Mouse (Mus musculus): ENCODE data around the gene Pcsk4. TPM values are rescaled to one million over a fixed set of nuclear protein-coding genes. Genes with fewer than 3 reads are reported as not detected.

Gene Pcsk4
- total and polyA plus RNA-seq, 3 experiments = 0.46 to 1.1 TPM; not detected in 1

DNA sequence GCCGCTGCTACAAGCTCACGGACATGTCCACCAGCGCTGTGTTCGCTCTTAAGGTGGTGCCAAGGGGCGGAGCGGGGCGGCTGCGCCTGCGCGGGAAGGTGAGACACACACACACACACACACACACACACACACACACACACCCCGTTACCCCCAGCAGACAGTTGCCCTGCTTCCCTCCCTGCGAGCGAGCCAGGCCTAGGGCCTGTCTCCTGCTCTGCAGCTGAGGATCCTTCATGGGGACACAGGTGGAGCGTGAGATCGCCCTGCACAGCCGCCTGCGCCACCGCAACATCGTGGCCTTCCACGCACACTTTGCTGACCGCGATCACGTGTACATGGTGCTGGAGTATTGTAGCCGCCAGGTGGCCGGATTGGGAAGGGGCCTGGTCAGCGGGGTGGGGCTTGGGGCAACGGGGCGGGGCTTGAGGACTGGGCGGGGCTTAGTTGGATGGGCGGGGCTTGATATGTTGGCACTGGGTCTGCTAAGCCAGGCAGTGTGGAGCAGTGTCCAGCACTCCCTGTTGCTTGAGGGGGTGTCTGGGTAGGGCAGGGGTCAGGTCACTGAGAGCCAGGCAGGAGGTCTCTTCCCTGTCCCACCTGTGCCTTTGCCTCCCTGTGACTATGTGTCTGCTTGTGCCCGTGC, 28.8 kb upstream of the Pcsk4 start:
- Histone ChIP-seq H3K4me1 (ENCODE audit: control insufficient read depth in 1 of 2, insufficient read depth in 2 of 2) (no peaks in the 10 kb centered on the region), H3K27ac (ENCODE audit: insufficient read depth, low read depth) (no peak overlapping the region), H3K9me3 (replicated peaks; ENCODE audit: low read length) (peaks cover 29% of the 10 kb centered on the region), H3K4me2 (ENCODE audit: insufficient read depth, low read depth, poor library complexity, severe bottlenecking) (no peak overlapping the region), H3K4me3 (replicated peaks in 1 of 3; ENCODE audit: low read depth in 2 of 3, low read length in 2 of 3, poor library complexity in 1 of 3) (no peak overlapping the region), H3K36me3 (replicated peaks in 1 of 2; ENCODE audit: control insufficient read depth in 1 of 2, insufficient read depth in 1 of 2, low read length in 1 of 2) (no peaks in the 10 kb centered on the region), H3K27me3 (replicated peaks) (peaks cover 77% of the 10 kb centered on the region), H3K9ac (ENCODE audit: insufficient read depth, low read depth) (no peak overlapping the region), H3K79me2 (replicated peaks; ENCODE audit: control insufficient read depth, extremely low read depth, insufficient read depth, poor library complexity, severe bottlenecking) (no peaks in the 10 kb centered on the region)
- TF ChIP-seq IRF4 (IDR thresholded peaks at IDR 0.05; ENCODE audit: low read depth, low read length) = no peak
- TF ChIP-seq GABPA (IDR thresholded peaks at IDR 0.05; ENCODE audit: insufficient replicate concordance, low read depth, low read length) = no peak
- TF ChIP-seq MAX (IDR thresholded peaks at IDR 0.05; ENCODE audit: low read length) = no peak
- no peak for TF ChIP-seq KAT2A (IDR thresholded peaks at IDR 0.05; ENCODE audit: insufficient replicate concordance, low read length)
- TF ChIP-seq POLR2AphosphoS2 (IDR thresholded peaks at IDR 0.05; ENCODE audit: low read depth, low read length) = no peak
- TF ChIP-seq SIN3A (IDR thresholded peaks at IDR 0.05; ENCODE audit: low read length) = no peak
- no peak for TF ChIP-seq ZNF384 (IDR thresholded peaks at IDR 0.05; ENCODE audit: low read depth, low read length)
- dilution Hi-C loops (cut with MboI; ENCODE audit: extremely low pct_ligation_motif_present, extremely low pct_unique_long_range_greater_than_20kb, low sequenced_read_pairs) = no loop called here
- in situ Hi-C loops (cut with MboI; ENCODE audit: low pct_ligation_motif_present, low pct_unique_long_range_greater_than_20kb, low sequenced_read_pairs) = no loop called here
- no peak for DNase-seq (ENCODE audit: extremely low read depth)

DNA sequence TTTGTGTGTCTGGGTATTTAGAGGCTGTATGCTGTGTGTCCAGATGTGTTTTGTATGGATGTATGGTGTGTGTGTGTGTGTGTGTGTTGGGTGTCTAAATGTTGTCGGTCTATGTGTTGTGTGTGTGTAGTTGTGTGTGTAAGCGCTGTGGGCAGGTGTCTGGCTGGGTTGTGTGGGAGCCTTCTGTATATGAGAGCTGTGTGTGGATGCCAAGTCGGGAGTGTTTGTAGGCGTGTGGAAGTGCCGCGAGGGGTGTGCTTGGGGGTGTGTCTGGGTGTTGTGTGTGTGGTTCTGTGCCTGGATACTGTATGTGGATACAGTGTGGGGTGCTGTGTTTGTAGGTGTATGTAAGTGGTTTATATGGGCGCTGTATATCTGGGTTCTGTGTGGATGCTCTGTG, 28.0 kb upstream of the Pcsk4 start:
- H3K4me1 ChIP-seq (ENCODE audit: control insufficient read depth in 1 of 2, insufficient read depth in 2 of 2) = no peaks in the 10 kb centered on the region
- H3K9me3 ChIP-seq (replicated peaks; ENCODE audit: low read length) = peaks cover 21% of the 10 kb centered on the region
- H3K4me3 ChIP-seq (replicated peaks in 1 of 3; ENCODE audit: low read depth in 2 of 3, low read length in 2 of 3, poor library complexity in 1 of 3) = no peak overlapping the region
- no peaks in the 10 kb centered on the region for H3K79me2 ChIP-seq (replicated peaks; ENCODE audit: control insufficient read depth, extremely low read depth, insufficient read depth, poor library complexity, severe bottlenecking)
- no peak for DNase-seq (ENCODE audit: extremely low read depth)
- H3K27ac ChIP-seq (ENCODE audit: insufficient read depth, low read depth) = no peak overlapping the region
- dilution Hi-C loops (cut with MboI; ENCODE audit: extremely low pct_ligation_motif_present, extremely low pct_unique_long_range_greater_than_20kb, low sequenced_read_pairs) = no loop called here
- no peak overlapping the region for H3K4me2 ChIP-seq (ENCODE audit: insufficient read depth, low read depth, poor library complexity, severe bottlenecking)
- no peak overlapping the region for H3K9ac ChIP-seq (ENCODE audit: insufficient read depth, low read depth)
- TF ChIP-seq POLR2AphosphoS2 (IDR thresholded peaks at IDR 0.05; ENCODE audit: low read depth, low read length) (no peak), PAX5 (IDR thresholded peaks at IDR 0.05; ENCODE audit: low read length) (no peak), GABPA (IDR thresholded peaks at IDR 0.05; ENCODE audit: insufficient replicate concordance, low read depth, low read length) (no peak)
- no peaks in the 10 kb centered on the region for H3K36me3 ChIP-seq (replicated peaks in 1 of 2; ENCODE audit: control insufficient read depth in 1 of 2, insufficient read depth in 1 of 2, low read length in 1 of 2)
- H3K27me3 ChIP-seq (replicated peaks) = peaks cover 78% of the 10 kb centered on the region
- in situ Hi-C loops (cut with MboI; ENCODE audit: low pct_ligation_motif_present, low pct_unique_long_range_greater_than_20kb, low sequenced_read_pairs) = no loop called here

DNA sequence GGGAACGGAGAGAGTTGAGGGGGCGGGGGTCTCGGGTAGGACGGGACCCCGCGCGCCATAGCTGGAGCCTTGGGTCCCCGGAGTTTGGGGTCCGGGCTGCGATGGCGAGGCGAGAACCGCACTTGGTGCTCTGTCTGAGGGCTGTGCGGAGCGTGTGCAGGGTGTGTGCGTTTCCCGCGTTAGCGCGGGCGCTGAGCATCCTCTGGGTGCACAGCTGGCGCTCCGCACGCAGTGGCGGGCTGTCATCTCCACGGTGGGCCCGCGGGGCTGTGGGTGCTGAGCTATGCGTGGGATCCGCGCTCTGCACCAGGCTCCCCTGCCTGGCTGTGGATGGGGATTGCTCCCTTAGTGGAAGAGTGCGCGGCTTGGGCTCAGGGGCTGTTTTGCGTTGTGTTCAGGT, 27.4 kb upstream of the Pcsk4 start:
- H3K36me3 ChIP-seq (replicated peaks in 1 of 2; ENCODE audit: control insufficient read depth in 1 of 2, insufficient read depth in 1 of 2, low read length in 1 of 2) = no peaks in the 10 kb centered on the region
- dilution Hi-C loops (cut with MboI; ENCODE audit: extremely low pct_ligation_motif_present, extremely low pct_unique_long_range_greater_than_20kb, low sequenced_read_pairs) = no loop called here
- TF ChIP-seq MXI1 (IDR thresholded peaks at IDR 0.05; ENCODE audit: low read depth, low read length) (no peak), UBTF (IDR thresholded peaks at IDR 0.05; ENCODE audit: low read depth, low read length) (no peak), CHD1 (IDR thresholded peaks at IDR 0.05; ENCODE audit: low read depth, low read length) (no peak), IRF4 (IDR thresholded peaks at IDR 0.05; ENCODE audit: low read depth, low read length) (no peak), ZNF384 (IDR thresholded peaks at IDR 0.05; ENCODE audit: low read depth, low read length) (no peak), MAX (IDR thresholded peaks at IDR 0.05; ENCODE audit: low read length) (no peak), MAZ (IDR thresholded peaks at IDR 0.05; ENCODE audit: low read depth, low read length) (no peak), ZMIZ1 (IDR thresholded peaks at IDR 0.05; ENCODE audit: low read depth, low read length) (no peak), MEF2A (IDR thresholded peaks at IDR 0.05; ENCODE audit: borderline replicate concordance, low read depth, low read length) (no peak), BHLHE40 (IDR thresholded peaks at IDR 0.05; ENCODE audit: low read depth, low read length) (no peak), HCFC1 (IDR thresholded peaks at IDR 0.05; ENCODE audit: low read depth, low read length) (no peak)
- DNase-seq (ENCODE audit: extremely low read depth) = no peak
- in situ Hi-C loops (cut with MboI; ENCODE audit: low pct_ligation_motif_present, low pct_unique_long_range_greater_than_20kb, low sequenced_read_pairs) = no loop called here
- H3K4me2 ChIP-seq (ENCODE audit: insufficient read depth, low read depth, poor library complexity, severe bottlenecking) = no peak overlapping the region
- peaks cover 84% of the 10 kb centered on the region for H3K27me3 ChIP-seq (replicated peaks)
- peaks cover 19% of the 10 kb centered on the region for H3K9me3 ChIP-seq (replicated peaks; ENCODE audit: low read length)
- no peak overlapping the region for H3K27ac ChIP-seq (ENCODE audit: insufficient read depth, low read depth)
- no peaks in the 10 kb centered on the region for H3K79me2 ChIP-seq (replicated peaks; ENCODE audit: control insufficient read depth, extremely low read depth, insufficient read depth, poor library complexity, severe bottlenecking)
- no peaks in the 10 kb centered on the region for H3K4me1 ChIP-seq (ENCODE audit: control insufficient read depth in 1 of 2, insufficient read depth in 2 of 2)
- no peak overlapping the region for H3K9ac ChIP-seq (ENCODE audit: insufficient read depth, low read depth)
- no peak overlapping the region for H3K4me3 ChIP-seq (replicated peaks in 1 of 3; ENCODE audit: low read depth in 2 of 3, low read length in 2 of 3, poor library complexity in 1 of 3)
